Mouse (Mus musculus): ENCODE results near the gene Kdm5b.

DNA sequence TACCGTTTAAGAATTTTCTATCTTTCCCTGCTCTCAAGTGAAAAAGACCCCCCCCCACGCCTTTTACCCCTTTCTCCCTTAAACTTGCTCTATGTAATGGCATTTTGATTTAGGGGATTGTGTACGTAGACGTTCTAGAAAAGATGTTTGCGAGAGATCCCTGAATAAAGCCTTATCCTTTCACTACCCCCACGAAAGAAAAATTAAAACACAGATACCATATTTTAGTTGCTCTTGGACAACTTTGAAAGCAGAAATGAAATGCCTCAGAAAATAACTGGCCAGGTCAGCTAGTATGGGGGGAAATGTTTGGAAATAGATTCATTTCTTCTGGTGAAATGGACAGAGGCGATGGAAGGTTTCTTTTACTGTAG is 1.8 kb downstream of the Kdm5b start:
- TF ChIP-seq CTCF (IDR thresholded peaks at IDR 0.05; ENCODE audit: insufficient read depth, low read depth, low read length) = no peak
- TF ChIP-seq POLR2A (IDR thresholded peaks at IDR 0.05; ENCODE audit: insufficient read depth, low read depth, low read length) = no peak

All from olfactory bulb, adult 2 months (tissue).